Mouse (Mus musculus) left cerebral cortex, postnatal 14 days (tissue): ENCODE measurements at regions not wholly inside any gene's neighbourhood (a gene's known extent, or its start where the extent isn't known, plus 50 kb on each side); places are given as distances from the start of the nearest gene placed in this dataset.

ENCODE experiments used
- DNase-seq, 2 experiments: peaks; one replicate each; pipeline ENCODE4 v3.0.0; 2021 to 2022; ENCODE audit warnings: low spot score in 2 of 2, mixed read lengths in 1 of 2
- intact Hi-C: fragments of 180-260 bp; cut with DNase I; formaldehyde crosslinking; loops from one replicate; pipeline ENCODE4 v1.15.1; 2025

DNA sequence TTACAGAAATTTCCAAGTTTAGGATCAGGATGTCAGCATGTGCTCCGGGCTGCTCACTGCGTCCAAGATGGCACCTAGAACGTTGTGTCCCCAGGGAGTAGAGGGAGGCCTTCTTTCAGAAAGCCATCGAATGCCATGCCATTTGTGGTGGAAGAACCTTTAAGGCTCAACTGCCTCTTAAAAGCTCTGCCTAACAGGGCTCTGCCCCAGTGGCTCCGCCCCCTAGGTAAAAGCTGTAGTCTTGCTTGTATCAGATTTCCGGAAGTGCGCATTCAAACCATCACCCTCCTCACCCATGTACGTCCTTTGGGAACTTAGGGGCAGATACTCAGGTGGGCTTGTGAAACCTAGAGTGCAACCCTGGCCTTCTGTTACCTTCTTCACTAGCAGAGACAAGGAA is 54.0 kb upstream of the Psmd7 start:
- DNase-seq, result no peak
- intact Hi-C loops, result no loop called here

DNA sequence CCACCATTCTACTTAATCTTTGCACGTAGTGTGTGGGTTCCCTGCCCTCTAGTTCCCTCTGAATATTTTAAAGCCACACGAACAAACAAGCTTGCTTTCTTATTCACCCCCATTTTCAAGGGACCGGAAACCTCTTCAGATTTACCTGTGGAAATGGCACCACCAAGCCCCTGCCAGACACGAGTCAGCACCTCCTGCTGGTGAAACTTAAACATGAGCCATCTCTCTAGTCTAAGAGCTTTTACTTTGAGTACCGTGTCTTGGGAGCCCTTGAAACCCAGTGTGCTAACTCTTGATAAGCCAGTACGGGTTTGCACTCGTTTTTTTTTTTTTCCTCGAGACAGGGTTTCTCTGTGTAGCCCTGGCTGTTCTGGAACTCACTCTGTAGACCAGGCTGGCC is 59.7 kb upstream of the Psmd7 start:
- intact Hi-C loops, result no loop called here
- DNase-seq, result no peak

DNA sequence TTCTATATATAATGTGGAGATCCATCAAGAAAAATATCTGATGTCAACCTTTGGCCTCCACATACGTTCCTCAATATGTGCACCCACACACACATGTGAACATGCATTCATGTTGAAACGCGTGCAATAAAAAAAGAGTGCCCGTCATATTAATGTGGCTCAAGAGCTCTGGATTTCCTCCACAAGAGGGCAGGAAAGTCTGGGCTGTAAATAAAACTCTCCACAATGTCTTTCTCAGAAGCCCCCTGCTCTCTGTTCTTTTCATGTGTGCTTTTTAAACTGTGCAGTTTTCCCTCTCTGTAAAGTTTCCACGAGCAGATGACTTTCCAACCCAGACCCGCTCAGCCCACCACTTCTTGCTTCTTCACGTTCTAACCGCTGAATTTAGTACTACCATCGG is 62.0 kb upstream of the Psmd7 start:
- intact Hi-C loops, result no loop called here
- no peak for DNase-seq

DNA sequence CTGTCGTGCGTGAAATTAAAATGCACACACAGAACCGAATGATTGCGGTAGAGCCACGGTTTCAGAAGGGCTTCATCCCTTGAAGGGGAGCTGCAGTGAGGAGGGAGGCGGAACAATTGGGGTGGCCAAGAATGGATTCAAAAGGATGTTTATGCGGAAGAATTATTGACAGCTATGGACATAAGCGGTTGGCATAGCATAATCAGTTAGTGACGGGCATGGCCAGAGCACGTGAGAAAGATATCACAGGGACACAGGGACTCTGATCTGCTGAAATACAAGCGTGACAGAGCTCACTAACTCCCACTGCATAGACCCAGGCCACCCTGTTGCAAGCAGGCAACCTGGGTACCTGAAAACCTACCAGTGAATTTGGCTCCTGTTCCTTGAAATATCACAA is 63.2 kb upstream of the Psmd7 start:
- DNase-seq, result no peak
- intact Hi-C loops, result no loop called here

DNA sequence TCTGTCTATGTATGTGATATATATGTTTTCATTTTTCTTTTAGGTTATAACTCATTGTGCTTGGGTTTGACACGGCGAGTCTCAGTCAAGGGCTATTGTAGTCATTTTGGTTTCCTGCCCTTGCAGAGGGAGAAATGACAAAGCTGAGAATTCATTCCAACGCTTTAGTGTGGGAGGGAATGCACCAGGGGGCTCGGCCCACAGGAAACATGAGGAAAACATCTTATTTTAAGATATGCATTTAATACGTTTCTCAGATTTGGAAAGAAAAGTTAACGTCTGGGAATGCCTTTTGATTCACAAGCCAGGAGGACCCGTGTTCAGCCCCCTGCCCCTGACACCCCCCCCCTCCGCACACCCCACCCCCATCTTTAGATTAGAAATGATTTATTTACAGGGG is 64.0 kb upstream of the Psmd7 start:
- DNase-seq, result no peak
- intact Hi-C loops, result no loop called here

DNA sequence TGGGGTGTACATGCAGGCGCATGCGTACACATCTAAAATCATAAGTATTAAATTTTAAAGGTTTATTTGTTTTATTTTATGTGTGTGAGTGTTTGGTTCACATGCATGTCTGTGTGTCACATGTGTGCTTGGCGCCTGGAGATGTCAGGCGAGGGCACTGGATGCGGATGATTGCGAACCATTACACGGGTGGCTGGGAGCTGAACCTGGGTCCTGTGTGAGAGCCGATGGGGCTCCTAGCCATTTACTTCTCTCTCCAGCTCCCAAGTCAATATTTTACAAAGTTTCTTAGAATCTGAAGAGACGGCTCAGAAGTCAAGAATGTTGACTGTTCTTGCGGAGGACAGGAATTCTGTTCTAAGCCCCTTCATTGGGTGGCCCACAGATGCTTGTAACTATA is 65.4 kb upstream of the Psmd7 start:
- intact Hi-C loops, result no loop called here
- DNase-seq, result no peak

DNA sequence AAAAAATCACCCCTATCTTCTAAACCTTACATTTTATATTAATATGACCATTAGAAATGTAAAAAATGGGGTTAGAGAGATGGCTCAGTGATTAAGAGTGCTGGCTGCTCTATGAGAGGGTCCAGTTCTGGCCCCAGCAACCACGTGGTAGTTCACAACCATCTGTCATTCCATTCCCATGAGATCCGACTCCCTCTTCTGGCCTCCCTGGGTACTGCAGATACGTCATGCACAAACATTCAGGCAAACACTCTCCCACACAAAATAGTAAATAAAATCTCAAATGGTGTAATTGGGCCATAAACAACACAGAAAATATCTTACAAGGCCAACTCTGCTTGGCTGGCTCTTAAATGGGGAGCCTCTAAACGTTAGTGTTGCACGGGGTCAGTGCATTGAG is 68.4 kb upstream of the Psmd7 start:
- intact Hi-C loops, result no loop called here
- DNase-seq, result no peak

DNA sequence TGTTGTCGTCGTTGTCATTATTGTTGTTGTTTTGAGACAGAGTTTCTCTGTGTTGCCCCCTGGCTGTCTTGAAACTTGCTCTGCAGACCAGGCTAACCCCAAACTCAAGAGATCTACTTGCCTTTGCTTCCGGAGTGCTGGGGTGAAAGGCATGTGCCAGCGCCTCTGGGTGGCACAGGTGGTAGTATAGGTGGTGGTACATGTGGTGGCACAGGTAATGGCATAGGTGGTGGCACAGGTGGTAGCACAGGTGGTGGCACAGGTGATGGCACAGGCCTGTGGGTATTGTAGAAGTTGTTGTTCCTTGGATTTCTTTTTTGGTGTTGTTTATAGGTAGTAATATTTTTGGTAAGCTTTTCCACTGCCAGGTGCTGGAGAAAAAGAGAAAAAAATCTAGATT is 69.5 kb upstream of the Psmd7 start:
- DNase-seq, result no peak
- intact Hi-C loops, result no loop called here

DNA sequence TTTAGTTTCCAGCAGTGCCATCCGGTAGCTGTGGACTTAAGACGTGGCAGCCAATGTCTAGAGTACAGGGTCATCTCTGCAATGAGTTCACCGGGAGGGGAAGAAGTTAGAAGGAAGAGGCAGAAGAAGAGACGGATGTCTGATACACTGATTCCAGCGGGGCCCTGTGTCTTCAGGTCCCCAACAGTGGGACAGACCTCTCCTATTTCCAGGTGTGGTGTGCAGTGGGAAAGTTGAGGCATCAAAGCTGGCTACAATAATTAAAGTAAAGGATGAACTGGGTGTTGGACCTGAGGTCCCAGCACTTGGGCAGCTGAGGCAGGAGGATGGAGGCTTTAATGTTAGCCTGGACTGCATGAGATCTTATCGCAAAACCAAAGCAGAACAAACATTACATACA is 70.1 kb upstream of the Psmd7 start:
- no peak for DNase-seq
- intact Hi-C loops, result no loop called here

DNA sequence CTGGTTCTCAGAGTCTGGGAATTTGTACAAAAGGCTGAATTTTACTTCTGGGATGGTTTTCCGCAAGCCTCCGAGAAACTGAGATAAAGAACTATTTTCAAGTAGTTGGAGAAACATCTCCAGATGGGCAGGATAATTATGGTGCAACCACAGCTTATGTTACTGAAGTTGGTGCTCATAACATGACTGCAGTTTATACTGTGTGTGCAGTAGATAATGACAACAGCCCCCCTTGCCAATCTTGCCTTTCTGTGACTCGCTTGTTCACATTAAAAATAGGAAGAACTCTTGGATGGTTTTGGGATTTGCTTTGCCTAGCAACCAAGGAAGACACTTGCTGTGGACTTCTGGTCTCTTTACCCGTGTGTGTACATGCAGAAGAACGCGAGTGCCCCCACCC is 72.4 kb upstream of the Psmd7 start:
- intact Hi-C loops, result no loop called here
- DNase-seq, result peak; percentile 32 to 38

DNA sequence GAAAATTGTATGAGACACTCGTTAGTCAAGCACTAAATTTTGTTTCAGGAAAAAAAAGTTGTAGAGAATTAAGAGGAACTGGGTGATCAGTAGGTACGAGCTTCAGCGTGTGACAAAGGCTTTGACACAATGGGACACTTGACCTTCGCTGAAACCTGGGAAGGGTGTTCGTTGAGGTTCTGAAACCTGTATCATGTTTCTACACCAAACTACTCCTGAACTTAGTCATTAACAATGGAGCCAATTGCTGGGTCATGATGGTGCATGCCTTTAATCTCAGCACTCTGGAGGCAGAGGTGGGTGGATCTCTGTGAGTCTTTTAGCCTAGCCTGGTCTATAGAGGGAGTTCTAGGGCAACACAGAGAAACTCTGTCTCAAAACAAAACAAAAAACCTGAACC is 81.3 kb upstream of the Psmd7 start:
- intact Hi-C loops, result no loop called here
- no peak for DNase-seq

DNA sequence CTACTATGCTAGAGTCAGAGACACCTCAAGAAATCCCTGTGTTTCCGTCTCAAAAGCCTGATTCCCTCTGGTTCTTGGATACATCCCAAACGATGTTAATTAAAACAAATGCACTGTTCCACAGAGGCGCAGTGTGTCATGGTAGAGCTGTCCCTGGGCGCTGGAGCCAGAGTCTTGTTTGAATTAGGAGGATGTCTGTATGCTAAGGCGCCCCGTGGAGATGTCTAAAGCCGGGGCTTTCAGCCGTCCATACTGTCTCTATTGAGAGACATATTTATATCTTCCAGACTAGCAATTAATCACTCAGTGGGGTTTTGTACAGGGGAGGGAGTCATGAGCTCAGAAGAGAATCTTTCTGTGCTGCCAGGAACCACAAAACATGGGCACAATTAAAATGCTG is 83.2 kb upstream of the Psmd7 start:
- DNase-seq, result no peak
- intact Hi-C loops, result no loop called here

DNA sequence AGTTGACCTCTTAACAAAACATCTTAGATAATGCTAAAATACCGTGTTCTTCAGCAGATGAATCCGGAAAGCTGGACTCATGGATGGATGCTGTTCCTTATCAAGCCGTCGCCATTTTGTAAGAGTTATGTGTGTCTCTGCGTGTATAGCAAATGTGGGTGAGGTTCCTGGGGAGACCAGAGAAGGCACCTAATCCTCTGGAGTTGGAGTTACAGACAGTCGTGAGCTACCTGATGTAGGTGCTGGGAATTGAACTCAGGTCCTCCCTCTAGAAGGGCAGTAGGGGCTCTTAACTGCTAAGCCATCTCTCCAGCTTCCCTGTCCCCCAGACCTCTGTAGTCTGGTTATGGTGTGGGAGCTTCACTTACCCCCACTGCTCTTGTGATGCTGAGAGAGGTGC is 84.4 kb upstream of the Psmd7 start:
- intact Hi-C loops, result no loop called here
- no peak for DNase-seq

DNA sequence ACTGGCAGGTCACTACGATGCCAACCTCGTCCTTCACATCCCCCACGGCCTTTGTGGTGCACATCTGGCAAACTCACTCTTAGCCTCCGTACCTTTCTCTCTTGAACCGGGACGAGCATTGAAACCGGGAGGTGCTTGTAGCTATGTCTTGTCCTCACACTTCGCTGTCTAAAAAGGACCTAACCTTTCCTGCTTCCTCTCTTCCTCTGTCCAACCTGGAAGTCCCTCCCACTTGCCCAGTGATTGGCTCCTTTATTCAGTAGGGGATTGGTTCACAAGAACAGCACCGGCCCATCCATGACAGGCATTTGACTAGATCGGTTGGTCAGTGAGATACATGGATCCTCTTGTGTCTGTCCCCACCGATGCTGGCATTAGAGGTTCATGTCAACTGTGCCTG is 93.8 kb upstream of the Psmd7 start:
- intact Hi-C loops, result no loop called here
- no peak for DNase-seq

DNA sequence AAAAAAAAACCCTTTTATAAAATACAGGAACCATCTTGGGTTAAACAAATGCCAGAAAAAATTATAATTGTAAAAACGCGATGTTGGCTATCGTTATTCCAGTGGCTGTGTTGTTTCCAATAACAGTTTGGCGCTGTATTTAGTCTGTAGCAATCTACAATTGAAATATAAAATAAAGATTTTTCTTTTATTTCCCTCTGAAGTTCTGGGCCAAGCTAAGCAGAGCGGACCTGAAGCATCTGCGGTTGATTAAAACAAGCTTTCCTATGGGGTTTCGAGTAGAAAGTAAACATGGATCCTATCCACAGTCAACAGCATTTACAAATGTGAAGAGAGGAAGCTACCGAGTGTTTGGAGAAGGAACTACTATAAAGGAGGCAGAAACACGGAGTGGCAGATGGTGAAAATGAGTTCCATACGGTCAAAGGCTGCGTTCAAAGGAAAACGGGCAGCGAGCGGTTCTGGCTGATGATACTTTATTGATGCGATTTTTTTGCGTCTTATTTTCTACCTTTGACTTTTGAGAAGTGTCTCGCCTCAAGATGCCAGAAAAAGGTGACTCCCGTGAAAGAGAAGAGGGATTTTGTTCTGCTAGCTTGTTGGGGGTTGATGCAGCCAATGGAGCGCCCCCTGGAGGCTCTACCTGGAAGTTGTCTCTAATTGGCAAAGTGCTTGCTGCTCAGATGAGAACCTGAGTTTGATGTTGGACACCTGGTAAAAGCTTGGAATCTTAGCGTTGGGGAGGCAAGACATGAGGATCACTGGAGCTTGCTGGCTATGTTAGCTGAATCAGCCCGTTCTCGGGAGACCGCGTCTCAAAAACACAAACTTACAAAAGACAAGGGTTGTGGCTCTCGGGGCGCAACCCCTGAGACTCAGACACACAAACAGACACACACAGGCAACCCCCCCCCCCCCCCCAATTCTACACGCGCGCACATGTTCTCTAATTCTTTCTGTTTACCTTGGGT is 96.7 kb upstream of the Psmd7 start:
- intact Hi-C loops, result no loop called here

DNA sequence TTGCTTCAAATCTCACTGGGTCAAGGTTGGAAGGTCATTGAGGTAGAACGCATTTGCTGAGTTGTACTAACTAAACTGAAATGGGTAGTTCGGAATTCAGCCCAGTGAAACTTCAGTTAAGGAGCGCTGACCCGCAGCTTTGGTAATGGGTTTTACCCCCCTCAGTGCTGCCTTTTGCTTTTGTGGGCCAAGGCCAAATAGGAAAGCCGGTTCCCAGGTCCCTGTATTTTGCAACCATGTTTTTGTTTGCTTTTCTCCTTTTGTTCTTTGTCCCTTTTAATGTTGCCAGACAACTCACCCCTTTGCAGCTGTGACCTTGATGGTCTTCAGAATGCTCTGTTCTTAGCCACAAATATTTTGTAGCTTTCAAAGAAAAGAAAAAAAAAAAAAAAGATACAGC is 98.7 kb upstream of the Psmd7 start:
- intact Hi-C loops, result no loop called here
- DNase-seq, result no peak

More for the DNA sequence above, 96.7 kb upstream of the Psmd7 start:
- DNase-seq, result peak; percentile 6 to 18

DNA sequence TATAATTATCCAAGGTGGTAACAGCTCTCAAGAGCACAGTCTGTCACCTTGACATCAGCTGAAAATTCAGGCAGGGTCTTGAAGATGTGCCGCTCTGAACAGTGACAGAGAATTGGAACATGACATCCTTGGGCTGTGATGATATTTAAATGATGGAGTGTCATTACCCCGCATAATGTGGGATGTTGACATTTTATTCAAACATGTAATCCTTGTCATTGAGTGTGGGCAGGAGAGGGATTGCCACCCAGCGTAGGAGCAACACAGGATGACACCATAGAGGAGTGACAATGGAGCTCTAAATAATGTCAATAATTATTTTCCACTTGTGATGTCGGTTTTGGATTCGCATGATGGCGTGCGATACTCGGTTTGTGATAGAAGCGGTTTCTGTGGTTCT is 99.3 kb upstream of the Psmd7 start:
- intact Hi-C loops, result no loop called here

DNA sequence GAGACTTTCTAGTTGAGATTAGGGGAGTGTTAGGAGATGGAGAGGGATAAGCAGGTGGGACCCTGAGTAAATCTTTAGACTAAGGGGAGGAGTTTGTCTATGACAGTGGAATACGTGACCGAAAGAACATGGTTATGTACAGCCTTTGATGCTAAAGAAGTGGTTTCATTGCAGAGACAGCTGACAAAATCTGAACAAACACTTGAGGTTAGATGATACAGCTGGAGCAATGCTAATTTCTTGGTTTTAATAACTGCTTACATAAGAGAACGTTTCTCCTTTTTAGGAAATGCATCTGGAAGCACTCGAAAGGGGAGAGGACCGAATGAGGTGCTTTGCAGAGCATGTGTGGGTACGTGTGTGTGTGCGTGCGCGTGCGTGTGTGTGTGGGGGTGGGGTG is 100.8 kb upstream of the Psmd7 start:
- intact Hi-C loops, result no loop called here

More for the DNA sequence above, 99.3 kb upstream of the Psmd7 start:
- DNase-seq, result no peak

DNA sequence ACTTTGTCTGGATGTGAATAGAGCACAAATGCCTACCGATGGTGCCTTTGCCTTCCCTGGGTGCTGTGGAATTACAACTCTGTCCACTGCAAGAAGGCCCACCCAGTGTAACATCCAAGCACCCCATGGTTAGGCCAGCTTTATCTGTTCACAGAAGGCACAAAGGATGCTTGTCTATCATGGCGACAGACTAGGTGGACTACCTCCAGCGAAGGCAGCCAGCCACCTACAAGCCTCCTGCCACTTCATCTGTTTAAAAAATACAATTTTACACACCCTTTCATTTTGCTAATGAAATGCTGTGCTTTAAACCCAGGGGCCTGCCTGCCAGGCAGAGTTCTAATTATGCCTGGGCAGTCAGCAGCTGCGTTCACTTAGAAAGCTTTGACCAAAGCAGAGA is 103.0 kb upstream of the Psmd7 start:
- intact Hi-C loops, result no loop called here
- DNase-seq, result no peak

More for the DNA sequence above, 100.8 kb upstream of the Psmd7 start:
- DNase-seq, result no peak

DNA sequence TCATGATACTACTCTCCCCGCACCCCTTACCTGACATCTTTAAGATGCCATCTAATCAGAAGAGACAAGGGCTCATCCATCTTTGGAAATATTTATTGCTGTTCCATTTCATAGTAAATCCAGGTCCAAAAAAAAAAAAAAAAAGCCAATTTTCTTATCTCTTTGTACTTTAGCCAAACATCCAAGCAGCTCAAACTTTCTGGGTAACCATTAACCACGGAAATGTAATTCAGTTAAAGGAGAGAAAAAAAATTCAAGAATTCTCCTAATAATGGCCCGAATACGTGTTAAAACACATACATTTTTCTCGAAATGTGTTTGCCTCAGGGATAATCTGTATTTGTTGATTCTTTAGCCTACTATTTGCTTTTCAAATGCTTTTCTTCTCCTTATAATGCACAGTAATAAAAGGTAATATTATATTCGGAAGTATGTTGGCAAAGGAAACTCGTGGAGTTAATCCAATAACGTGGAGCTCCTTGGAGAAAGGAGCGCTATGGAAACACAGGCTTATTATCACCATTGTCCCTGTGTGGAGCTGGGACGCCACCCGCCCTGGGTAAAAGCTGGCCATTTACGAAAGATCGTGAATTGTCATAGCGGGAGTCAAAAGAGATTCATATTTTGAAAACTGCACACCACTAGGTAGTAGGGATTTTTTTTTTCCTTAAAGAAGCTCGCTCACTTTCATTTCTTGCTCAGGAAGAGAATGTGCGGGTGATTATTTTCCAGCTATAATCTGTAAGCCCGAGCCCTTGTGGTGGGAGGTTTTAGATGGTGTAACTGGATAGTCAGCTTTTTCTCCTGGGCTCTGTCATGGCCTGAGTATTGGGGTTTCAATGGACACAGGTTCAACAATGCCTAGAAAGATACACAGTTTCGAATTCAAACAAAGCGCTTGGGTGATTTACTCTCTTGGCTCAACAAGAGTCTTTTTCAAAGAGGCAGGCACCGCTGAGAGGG is 108.4 kb upstream of the Psmd7 start:
- DNase-seq, result no peak
- intact Hi-C loops, result no loop called here
